Mouse (Mus musculus): Measurements from ENCODE around the gene Stat2.
"Not testable (repeated sequence)": the region's sequence is repeated elsewhere in the genome, so short reads cannot be mapped to it uniquely, and the experiment has no call there.

Gene Stat2

DNA sequence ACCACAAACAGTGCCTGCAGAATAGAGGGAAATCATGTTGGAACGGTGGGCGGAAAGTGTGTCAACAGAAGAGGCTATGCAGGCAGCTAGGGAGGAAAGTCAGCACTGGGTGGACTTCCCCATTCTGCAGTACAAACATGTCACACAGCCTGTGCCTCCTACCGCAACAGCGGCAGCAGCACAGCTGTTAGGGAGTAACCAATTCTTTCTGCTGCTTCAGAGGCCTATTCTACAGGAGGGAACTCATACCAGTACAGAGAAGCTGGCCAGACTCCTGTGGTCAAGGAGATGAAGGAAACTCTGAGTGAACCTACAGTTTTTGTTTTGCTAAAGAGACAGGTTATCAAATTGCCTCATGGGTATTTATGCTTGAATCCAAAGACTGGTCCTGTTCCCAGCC lies 11.4 kb upstream of the Stat2 start:
- no peak for DNase-seq (ENCODE audit: low spot score)

DNA sequence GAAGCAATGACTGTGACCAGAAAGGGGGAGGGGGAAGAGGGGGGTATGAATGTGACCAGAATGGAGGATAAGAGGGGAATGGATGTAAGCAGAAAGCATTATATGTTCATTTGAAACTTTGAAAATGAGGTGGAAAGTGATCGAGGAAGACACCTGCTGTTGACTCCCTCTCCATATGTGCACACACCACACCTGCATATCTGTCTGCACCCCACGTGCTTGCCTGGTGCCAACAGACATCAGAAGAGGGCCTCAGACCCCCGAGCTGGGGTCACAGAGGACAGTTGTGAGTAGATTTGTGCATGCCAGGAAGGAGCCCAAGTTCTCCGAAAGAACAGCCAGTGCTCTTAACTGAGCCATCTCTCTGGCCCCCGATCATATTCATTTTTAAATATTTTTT lies 10.4 kb upstream of the Stat2 start:
- no peak for DNase-seq (ENCODE audit: low spot score)

DNA sequence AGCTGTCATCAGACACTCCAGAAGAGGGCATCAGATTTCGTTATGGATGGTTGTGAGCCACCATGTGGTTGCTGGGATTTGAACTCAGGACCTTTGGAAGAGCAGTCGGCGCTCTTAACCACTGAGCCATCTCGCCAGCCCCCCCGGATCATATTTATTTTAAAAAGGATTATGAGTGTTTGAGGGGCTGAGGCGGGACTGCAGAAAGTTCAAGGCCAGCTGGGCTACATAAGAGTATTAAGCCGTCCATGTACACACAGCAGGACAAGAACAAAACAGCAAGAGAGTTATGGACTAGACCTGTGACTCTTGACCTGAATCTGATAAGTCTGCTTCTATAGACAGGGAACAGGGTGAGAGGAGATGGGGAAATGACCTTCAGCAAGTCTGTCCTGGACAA lies 10.0 kb upstream of the Stat2 start:
- DNase-seq (ENCODE audit: low spot score), result not testable (repeated sequence)

DNA sequence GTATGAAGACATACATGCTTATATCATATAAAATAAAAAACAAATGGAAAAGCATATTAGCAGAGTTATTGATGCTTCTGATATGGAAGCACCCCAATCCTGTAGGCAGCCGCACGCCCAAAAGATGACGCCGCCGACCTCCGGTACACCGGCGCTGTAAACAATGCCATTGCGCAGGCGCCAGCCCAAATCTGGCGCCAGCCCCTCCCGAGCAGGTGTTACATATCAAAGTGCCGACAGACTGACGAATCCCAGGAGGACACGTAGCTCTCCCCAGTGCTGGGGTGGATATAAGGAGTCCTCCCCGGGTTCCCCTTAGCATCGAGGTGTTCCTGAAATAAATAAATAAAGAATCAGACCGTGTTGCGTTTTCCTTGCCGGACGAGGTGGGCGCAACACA lies 8.1 kb upstream of the Stat2 start:
- no peak for DNase-seq (ENCODE audit: low spot score)

DNA sequence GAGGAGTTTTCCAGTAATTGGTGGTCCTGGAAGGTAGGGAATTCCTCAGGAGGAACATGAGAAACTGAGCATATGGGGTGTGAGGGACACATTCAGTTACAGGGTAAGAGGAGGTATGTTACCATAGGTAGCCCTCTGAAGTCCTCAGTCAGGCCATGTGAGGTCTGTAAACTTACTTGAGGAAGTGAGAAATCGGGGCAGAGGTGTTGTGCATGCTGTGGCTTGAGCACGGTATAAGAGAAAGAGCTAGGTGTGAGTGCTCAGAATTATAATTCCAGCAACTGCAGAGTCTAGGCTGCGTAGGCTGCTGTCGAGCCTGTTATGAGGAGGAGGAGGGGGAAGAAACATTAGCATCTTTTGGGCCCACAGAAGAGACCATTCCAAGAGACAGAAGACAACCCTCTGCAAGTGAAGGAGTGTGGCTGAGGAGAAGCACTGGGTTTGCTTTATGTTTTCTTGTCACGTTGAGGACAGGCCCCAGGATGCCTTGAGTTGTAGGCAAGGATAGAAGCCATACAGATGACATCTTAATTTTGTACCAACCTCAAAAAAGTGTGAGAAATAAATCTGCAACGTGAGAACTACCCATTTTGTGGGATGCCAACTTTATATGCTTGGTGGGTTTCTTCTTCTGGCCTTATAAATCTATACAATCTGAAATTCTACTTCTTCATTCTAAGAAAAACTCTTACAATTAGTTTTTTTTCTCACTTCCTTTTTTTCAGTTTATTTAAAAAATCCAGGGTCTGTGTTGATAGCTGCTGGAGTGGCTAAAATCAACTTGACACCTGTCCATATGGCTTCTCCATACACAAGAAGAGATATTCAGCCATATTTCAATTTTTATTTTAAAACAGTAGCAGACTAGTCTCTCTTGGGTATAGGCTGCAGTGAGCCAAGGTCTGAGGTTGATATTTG lies 6.7 kb upstream of the Stat2 start:
- no peak for DNase-seq (ENCODE audit: low spot score)

DNA sequence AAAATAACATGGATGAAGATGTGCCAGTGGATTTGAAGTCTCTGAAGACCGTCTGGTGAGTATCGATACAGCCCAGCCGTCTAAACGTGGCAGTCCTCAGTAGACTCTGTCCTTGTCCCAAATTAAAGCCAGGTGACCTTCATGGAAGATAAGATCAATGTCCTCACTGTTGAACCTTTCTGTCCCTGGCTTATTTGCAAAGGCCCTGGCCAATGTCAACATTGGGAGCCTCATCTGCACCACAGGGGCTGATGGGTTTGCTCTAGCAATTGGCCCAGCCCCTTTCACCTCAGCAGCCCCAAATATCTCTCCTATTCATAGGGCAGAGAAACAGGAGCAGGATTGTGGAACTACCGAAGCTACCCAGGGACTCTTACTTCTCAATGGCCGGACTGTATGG lies 2.0 kb upstream of the Stat2 start, which contains the start of gene Apof:
Gene Apof (plus strand): TSS at position 301 of the 400 bp plus-strand sequence.
- DNase-seq (ENCODE audit: low spot score), result no peak

DNA sequence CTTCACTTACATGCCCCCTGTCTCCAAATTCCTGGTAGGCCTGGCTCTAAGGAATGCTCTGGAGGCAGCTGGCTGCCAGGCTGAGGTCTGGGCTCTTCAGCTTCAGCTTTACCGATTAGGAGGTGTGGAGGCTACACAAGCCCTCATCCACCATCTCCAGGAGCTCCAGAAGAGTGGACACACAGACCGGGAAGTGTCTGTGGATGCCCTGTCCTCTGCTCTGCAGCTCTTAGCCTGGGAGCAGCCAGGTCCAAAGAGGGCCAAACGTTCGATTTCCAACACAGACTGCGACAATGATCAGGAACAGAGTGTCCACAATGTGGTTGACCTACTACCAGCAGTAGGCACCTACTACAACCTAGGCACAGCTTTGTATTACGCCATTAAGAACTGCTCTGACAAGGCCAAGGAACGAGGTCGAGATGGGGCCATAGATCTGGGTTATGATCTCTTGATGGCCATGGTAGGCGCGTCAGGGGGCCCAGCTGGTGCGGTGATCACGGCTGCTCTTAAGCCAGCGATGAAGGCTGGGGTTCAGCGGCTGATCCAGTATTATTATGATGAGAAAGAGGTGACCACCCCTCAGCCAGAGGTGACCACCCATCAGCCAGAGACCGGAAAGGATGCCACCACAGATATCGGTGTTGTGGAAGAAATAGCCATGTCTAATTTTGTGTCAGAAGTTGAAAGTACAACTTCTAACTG lies 1.0 kb upstream of the Stat2 start:
- DNase-seq (ENCODE audit: low spot score), result no peak

DNA sequence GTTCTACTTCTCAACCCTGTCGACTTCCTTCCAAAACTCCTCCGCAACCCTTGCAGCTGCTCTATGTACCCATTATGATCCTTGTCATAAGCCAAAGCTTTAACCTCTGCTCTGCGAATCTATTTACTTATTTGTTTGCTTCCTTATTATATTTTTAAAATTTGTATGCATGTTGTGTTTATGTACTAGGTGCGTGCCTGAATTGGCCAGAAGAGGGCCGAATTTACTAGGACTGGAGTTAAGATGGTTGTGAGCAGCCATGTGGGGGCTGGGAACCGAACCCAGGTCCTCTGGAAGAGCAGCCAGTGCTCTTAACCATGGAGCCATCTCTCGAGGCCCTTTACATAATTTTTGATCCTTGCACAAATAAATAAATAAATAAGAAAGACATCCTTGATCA lies 507 bp downstream of the Stat2 start:
- no peak for DNase-seq (ENCODE audit: low spot score)

DNA sequence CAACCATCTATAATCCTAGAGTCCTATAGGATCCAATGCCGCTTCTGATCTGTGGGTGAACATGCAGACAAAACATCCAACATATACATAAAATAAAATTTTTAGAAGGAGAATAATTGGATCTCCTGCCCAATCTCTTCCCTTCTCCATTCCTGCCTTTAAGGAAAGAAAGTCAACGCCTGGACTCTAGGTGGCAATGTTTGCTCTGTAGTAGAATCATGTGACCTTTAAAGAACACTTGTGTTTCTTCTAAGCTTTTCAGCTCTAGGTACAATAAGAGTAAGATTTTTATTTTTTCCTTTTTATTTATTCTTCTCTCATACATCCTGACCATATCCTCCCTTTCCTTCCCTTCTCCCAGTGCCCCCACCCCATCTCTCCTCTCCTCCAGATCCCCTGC lies 1.5 kb downstream of the Stat2 start:
- DNase-seq (ENCODE audit: low spot score), result no peak

DNA sequence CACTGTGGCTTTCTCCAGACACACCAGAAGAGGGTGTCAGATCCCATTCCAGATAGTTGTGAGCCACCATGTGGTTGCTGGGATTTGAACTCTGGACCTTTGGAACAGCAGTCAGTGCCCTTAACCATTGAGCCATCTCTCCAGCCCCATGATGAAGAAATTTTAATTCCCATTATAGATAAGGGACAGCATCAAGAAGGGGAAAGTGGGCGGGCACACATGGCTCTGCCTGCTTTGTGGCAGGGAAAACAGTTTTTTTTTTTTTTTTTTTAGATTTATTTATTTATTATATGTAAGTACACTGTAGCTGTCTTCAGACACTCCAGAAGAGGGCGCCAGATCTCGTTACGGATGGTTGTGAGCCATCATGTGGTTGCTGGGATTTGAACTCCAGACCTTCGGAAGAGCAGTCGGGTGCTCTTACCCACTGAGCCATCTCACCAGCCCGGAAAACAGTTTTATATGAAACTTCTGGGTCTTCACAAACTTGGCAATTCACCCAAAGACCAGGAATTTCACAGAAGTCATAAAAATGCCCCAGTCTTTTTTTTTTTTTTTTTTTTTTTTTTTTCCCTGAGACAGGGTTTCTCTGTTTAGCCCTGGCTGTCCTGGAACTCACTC lies 2.6 kb downstream of the Stat2 start:
- DNase-seq (ENCODE audit: low spot score), result not testable (repeated sequence)

DNA sequence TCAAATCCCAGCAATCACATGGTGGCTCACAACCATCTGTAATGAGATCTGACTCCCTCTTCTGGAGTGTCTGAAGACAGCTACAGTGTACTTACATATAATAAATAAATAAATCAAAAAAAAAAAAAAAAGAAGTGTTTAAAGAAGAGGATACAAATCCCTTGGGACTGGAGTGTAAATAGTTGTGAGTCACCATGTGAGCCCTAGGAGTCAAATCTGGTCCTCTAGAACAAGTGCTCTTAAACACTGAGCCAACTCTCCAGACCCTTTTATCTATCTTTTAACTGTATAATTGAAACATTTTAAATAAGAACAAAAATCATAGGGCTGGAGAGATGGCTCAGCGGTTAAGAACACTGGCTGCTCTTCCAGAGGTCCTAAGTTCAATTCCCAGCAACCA lies 5.0 kb downstream of the Stat2 start:
- not testable (repeated sequence) for DNase-seq (ENCODE audit: low spot score)

DNA sequence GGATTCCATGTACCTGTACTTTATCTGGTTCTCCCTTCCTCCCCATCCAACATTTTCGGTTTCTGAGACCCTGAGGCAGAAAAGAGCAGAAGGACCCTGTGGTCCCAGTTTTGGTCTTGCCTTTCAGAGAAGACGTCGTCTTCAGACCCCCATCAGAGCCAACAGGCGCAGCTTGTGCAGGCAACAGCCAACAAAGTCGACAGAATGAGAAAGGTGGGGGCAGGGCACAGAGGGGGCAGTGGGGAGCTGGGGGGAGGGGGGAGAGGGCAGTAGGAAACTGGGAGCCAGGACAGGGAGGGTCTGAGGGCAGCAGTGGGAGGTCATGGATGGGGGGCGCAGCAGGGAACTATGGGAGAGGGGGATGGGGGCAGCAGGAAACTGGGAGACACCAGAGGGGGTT lies 7.8 kb downstream of the Stat2 start:
- DNase-seq (ENCODE audit: low spot score), result no peak

DNA sequence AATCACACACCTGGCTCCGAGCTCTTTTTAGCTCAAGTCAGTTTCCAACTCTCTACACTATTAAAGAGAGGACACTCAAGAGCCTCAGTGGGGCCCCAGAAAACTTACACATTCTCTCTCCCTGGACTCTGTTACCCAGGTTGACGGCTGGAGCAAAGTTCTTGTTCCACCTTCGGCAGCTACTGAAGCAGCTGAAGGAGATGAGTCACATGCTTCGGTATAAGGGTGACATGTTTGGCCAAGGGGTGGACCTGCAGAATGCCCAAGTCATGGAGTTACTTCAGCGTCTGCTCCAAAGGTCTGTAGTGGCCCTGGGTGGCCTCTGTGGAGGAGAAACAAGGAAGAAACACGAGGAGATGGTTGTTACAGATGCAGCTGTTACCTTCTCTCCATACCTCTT lies 10.6 kb downstream of the Stat2 start:
- DNase-seq (ENCODE audit: low spot score), result no peak

DNA sequence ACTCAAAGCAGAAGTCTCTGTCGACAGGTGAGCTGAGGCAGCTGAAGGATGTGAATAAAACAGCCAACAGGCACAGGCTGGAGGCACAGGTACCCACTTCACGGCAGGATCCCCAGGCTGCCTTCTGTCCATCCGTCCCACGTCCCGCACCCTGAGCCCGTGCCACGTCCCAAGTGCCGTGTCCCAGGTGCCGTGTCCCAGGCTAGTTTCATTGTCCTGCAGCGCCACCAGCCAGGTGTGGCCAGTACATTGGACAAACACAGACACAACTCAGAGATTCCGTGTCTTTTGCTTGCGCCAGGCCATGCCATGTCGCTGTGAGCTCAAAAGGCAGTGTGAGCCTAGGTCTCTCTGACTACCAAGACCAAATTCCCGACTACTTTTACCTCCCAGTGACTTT lies 11.3 kb downstream of the Stat2 start:
- DNase-seq (ENCODE audit: low spot score), result no peak

DNA sequence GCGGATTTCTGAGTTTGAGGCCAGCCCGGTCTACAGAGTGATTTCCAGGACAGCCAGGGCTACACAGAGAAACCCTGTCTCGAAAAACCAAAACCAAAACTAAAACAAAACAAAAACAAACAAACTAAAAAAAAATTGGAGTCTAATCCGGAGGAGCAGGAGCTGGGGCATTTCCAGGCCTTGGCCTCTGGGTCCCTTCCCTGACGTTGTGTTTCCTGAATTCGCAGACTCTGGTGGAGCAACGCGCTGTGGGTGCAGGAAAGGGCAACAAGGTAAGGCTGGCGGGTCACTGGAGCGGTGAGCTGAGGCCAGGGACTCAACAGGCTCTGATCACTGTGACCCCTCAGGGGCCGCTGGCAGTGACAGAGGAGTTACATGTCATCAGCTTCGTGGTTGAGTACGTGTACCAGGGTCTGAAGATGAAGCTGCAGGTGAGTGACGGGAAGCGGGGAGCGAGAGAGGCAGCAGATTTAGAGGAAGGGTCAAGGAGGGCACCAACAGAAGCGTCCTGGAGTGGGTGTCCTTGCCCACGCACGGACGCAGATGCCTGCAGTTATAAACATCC lies 12.6 kb downstream of the Stat2 start:
- no peak for DNase-seq (ENCODE audit: low spot score)

DNA sequence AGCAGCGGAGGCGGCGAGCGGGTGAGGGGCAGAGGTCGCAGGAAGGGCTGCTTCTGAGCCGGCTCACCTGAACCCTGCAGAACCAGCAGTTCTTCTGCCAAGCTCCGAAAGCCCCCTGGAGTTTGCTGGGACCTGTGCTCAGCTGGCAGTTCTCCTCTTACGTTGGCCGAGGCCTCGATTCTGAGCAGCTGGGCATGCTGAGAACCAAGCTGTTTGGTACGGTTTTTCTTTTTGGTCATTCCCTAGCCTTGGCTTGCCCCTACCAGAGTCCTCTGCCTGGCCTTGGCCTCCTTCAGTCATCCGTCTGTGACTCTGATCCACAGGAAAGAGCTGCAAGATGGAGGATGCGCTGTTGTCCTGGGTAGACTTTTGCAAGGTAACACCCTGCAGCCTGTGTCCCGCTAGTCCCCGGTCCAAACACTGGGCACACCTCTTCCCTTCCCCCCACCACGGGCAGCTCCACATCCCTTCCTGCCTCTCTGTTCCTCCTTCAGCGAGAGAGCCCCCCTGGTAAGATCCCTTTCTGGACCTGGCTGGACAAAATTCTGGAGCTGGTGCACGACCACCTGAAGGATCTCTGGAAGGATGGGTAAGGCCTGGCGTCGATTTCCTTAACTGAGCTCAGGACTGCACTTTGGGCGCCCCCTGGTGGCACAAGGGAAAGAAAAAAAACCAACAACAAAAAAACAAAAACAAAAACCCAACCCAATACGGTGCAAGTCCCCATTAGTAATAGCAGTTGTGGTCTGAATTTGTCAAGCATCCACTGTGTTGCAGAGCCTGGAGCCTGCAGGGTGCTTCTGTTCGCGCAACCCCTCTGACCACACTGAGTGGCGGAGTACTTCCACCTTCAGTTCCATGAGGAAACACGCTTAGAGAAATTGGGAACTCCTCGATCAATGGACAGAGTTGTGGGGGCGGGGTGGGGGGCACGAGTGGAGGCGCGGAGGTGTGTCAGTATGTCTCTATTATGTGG lies 13.5 kb downstream of the Stat2 start:
- DNase-seq (ENCODE audit: low spot score), result no peak

DNA sequence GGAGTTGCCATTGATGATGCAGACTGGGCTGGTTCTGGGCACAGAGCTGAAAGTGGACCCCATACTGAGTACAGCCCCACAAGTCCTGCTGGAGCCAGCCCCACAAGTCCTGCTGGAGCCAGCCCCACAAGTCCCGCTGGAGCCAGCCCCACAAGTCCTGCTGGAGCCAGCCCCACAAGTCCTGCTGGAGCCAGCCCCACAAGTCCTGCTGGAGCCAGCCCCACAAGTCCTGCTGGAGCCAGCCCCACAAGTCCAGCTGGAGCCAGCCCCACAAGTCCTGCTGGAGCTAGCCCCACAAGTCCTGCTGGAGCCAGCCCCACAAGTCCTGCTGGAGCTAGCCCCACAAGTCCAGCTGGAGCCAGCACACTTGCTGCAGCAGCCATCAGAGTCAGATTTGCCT lies 20.2 kb downstream of the Stat2 start:
- not testable (repeated sequence) for DNase-seq (ENCODE audit: low spot score)

DNA sequence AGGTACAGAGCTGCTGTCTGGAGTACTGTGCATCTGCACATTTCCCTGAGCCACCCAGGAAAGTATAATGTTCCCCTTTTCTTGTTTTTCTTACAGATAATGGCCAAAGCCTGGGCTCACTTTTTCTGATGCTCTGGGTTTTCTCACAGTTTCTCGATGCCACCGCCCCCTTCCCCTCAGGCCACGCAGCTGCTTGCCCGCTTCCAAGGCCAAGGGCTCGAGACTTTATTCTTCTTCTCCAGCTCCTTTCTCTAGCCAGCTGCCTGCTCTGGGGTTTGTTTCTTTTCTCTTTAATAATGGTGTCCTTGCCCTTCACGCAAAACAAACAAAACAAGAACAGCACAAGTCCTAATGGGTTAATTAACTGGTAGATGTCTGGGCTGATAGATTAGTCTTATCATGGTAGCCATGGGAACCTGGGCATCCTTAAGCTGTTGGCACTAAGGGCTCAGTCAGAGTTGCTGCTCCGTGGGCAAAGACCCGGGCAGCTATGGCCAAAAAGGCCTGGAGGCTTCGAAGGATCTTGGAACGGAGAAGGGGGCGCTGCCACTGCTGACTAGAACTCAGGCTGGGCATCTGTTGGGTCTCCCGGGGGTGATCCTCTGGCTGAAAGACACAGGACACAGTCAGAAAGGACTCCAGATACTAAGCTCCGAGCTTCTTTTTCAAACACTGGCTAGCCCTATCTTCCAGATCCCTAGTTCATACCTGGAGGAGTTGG lies 26.2 kb downstream of the Stat2 start:
- no peak for DNase-seq (ENCODE audit: low spot score)

DNA sequence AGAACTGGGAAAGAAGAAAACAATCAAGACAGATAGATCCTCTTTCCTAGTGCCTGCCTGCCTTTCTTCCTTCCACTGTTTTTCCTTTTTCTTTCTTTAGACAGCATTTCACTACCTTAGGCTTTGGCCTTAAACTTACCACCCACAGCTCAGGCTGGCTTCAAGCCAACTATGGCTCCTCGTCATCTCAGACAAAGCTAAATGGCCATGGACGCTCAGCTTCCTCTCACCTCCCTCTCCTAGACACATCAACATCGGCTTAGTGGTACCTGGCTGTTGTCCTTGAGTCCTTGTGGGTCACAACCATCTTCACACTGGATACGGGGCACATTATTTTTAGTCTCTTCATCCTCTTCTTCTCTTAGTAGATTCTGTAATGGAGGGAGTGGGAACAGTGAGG lies 26.9 kb downstream of the Stat2 start:
- no peak for DNase-seq (ENCODE audit: low spot score)

DNA sequence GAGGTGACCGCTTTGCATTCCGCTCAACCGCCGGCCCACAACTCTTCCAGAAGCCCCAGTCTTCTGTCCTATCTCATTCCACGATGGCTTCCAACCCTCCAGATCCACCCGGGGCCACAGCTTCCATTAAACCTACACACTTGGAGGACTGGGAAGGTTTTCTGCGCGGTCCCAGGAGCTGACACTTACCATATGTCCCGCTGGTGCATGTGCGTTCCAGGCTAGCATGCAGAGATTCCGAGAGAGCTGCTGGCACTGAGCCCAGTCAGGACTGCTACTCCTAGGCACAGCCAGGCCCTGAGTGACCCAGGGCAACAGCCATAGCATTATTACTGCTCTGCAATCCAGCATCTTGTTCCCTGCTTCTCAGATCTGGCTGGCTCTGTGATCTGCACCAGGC lies 27.3 kb downstream of the Stat2 start:
- DNase-seq (ENCODE audit: low spot score), result no peak

DNA sequence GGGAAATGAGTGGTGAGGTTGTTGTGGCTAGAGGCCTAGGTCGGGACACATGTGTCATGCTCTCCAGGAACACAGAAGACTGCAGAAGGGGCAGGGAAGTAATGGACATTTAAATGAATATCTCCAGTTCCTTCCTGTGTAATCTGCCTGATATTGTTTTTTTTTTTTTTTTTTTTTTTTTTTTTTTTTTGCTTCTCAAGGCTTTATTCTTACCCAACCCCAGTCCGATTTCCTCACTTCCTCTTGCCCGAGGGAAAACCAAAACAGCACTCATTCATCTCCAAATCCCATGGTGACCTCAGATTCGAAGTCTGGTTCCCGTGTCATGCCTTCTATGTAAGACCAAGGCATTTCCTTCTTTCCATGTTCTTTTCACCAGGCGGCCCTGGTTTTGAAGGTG lies 27.9 kb downstream of the Stat2 start:
- DNase-seq (ENCODE audit: low spot score), result no peak
